Mouse (Mus musculus): ENCODE measurements around the gene Slc16a10. TPM values are rescaled to one million over a fixed set of nuclear protein-coding genes. Genes with fewer than 3 reads are reported as not detected.
A peak's percentile ranks its signal among the peaks of the same experiment; 100 is the strongest.

Slc16a10 gene
- total RNA-seq, 2 experiments from 2014 or later = 3.9 to 4.1 TPM

- DNase-seq (ENCODE audit: low spot score in 2 of 2) = no peak
Measured at GRCm38 (mm10) chr10:40151852-40152549, 9.9 kb upstream of the Slc16a10 start.

GRCm38 (mm10) chr10:40149584-40150145 lies 7.6 kb upstream of the Slc16a10 start:
- no peak for DNase-seq (ENCODE audit: low spot score in 2 of 2)

DNA sequence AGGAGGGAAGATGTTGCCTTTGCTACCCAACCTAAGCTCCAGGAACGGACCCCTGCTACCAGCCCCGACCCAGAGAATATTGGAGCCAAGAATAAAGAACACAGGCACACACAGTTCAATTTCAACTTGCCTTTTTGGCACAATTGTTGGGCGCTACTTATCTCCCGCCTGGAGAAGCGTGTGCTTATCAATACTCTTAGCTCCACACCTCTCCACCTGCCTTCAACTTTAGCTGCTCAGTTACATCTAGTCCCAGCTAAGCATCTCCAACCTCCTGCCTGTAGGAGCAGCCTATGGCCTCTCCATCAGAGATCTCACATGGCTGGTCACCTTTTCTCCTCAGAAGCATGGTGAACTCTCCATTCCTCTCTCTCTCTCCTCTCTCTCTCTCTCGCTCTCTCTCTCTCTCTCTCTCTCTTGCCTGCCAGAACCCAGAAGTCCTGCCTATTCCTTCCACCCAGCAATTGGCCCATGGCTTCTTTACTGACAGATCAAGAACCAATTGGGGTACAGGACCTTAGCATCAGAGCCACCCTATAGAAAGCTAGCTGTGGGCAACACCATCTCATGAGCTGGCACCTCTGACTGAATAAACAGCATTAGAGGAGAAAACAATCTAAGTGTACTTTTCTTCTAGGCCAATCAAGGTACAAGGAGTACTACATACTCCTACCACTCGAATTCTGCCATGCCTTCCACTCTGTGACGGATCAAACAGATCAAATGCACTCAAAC lies 5.4 kb upstream of the Slc16a10 start:
- DNase-seq (ENCODE audit: low spot score in 2 of 2) = no peak

GRCm38 (mm10) chr10:40146451-40146850 lies 4.4 kb upstream of the Slc16a10 start:
- no peak for DNase-seq (ENCODE audit: low spot score in 2 of 2)

DNA sequence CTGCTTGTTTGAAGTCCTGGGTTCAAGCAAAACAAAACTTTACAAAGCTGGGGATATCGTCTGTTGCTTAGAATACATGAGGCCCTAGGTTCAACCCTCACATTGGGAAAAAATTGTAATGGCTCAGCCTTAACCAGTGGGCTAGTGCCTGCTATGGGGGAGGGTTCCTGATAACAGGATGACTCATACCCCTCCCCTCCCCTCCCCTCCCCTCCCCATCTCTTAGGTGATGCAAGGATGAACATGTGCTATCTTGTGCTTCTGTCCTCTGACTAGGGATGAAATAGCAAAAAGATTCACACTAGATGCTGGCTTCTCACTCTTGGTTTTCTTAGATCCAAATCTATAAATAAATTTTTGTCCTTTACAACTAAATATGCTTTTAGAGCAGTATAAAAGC lies 2.8 kb upstream of the Slc16a10 start:
- DNase-seq (ENCODE audit: low spot score in 2 of 2) = no peak

DNA sequence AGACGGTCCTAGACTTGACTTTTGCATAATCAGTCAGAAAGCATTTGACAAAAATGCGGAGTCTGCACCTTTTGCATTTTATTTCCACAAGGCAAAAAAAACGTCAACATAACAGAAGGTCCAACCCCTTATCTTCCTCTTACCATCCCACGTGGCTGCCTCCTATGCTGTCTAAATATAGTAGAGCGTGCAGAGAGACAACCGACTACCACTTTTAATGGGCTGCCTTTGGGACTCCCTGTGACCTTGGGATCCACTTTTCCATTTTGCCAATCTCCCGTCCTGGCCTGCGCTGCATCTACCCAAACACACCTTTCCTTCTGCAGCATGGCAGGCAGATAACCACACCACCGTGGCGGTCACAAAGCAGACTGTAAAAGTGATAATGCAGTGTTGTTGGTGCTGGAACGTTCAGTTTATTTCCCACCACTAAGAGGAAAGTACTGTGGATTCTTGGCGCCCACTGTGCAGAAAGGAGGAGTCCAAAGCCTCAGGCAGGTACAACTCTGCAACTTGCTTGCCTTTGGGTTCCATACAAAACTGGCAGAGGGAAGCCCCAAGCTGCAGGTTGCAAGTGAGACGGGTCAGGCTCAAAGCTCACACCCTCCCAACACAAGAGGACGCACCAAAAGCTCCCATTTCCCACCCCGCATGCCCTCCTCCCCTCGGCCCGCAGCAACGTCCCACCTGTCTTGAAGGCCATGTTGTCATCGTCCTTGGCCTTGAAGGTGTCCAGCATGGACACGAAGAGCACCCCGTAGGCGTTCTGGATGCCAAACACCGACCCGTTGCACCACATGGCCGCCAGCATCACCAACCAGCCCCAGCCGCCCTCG lies 824 bp downstream of the Slc16a10 start:
- peak in 1 of 2 experiments; percentile 37 for DNase-seq (ENCODE audit: low spot score in 2 of 2)

DNA sequence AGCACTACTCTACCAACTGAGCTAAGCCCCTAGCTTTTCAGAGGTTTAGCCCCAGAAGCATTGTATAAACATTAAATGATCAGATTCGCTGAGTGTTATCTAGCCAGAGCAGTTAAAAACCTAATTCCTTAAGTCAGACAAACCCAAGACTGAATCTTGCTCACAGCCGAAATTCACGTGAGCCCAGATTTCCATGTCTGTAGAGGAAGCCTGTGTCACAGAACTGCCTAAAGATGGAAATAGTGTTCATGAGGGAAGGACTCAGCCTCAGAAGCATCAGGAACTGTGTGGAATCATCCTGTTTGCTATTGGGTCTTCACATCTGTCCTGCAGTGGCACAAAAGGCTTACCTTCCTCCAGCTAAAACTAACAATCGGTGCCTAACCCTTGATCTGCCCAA lies 2.4 kb downstream of the Slc16a10 start:
- no peak for DNase-seq (ENCODE audit: low spot score in 2 of 2)

- DNase-seq (ENCODE audit: low spot score in 2 of 2) = no peak
Measured at GRCm38 (mm10) chr10:40135807-40136778, 6.0 kb downstream of the Slc16a10 start.

DNA sequence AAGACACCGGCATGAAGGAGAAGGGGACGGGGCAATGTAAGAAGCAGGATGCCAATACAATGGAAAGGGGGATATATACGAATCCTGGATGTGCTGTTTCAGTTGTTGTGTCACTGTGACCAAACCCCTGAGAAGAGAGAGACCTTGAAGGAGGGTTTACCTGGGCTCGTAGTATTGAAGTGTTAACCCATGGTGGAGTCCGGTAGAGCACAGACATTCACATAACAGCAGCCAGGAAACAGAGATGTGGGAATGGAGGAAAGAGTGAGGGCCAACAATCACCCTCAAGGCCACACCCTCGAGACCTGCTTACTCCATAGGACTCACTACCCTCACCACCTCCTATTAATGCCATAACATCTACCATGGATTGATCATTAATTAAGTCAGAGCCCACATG lies 7.2 kb downstream of the Slc16a10 start:
- DNase-seq (ENCODE audit: low spot score in 2 of 2) = no peak

DNA sequence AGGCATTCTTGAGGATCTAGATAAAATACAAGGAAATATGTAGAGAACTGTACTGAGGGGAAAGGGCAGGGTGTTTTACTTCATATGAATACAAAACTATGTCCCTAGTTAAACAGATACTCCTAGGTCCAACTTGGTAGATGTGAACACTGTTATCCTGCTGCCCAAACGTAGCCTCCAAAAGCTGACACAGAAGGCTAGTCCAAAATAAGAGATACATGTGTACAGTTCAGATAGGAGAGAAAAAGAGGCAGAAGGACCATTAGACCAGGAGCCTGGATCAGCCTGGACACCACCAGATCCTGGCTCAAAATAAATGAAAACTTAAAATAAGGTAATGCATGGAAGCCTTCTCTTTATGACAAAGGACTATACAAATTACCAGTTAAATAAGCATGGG lies 8.4 kb downstream of the Slc16a10 start:
- DNase-seq (ENCODE audit: low spot score in 2 of 2) = no peak

- no peak for DNase-seq (ENCODE audit: low spot score in 2 of 2)
Measured at GRCm38 (mm10) chr10:40131690-40132418, 10.2 kb downstream of the Slc16a10 start.

DNA sequence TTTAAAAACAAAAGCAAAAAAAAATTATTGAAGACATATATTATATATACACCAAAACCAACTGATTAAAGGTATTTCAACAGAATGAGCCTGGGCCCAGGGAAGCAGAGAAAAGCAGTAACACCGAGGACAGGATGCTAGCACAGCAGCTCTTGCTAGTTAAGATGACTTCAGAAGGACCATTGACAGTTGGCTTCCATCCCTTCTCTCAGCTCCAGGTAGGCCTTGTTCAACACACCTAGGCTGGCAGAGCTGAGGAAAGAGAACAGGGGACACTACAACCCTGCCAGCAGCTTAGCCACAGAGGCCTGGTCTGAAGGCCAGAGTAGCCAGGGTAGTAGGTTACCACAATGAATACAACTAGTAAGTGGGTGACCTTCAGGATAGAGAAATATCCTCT lies 11.9 kb downstream of the Slc16a10 start:
- DNase-seq (ENCODE audit: low spot score in 2 of 2) = no peak

- no peak for DNase-seq (ENCODE audit: low spot score in 2 of 2)
Measured at GRCm38 (mm10) chr10:40129134-40129533, 12.9 kb downstream of the Slc16a10 start.

GRCm38 (mm10) chr10:40128497-40128896 lies 13.6 kb downstream of the Slc16a10 start:
- DNase-seq (ENCODE audit: low spot score in 2 of 2) = no peak

- DNase-seq (ENCODE audit: low spot score in 2 of 2) = no peak
Measured at GRCm38 (mm10) chr10:40125200-40125599, 16.9 kb downstream of the Slc16a10 start.

DNA sequence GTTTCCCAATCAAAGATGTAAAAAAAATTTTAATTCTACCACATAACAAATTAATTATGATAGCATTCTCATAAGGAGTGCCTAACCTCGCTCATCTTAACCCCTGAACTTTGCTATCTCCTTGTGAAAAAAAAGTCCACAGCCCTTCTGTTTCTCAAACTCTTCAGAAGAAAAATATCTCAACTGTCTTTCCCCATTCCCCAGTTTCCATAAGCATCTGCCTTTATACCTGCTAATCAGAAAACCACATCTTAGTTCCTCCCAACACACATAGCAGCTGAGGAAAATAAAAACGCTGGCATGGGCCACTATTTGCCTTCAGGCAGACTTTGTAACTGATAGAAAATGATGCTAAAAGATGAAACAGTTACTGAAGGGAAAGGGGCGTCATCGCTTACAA lies 17.5 kb downstream of the Slc16a10 start:
- no peak for DNase-seq (ENCODE audit: low spot score in 2 of 2)

GRCm38 (mm10) chr10:40124096-40124495 lies 18.0 kb downstream of the Slc16a10 start:
- DNase-seq (ENCODE audit: low spot score in 2 of 2) = no peak

- DNase-seq (ENCODE audit: low spot score in 2 of 2) = peak in 1 of 2 experiments; percentile 38
Measured at GRCm38 (mm10) chr10:40119466-40119865, 22.6 kb downstream of the Slc16a10 start.

DNA sequence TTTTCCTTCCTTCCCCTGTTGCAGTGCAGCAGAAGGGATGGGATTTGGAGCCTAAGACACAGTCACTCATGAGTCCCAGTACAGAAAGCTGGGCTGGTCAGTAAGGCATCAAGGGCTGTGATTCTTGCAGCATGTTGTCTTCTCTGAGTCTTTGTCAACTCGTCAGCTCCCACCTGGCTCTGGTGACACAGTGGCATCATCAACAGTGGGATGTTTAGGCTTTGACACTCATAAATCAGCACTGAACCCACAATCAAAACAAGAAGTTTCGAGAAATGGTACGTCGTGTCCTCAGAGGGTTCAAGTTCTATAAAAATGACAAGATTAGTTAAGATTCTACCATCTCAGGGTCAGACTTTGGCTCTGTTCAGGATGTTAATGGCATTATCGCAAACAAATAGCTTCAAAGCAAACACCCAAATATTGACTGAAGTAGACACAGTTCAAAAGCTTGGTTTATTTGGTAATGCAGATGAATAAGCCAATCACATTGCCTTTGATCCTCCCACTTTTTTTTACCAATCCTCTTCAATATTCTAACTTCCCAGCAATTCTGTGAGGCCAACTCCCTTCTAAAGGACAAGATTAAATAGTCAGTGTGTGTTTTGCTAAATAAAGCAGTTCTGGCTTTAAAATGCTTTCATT lies 23.2 kb downstream of the Slc16a10 start:
- no peak for DNase-seq (ENCODE audit: low spot score in 2 of 2)

Measured in layer of hippocampus, adult 18-20 months (tissue).